Mouse (Mus musculus): Measurements from ENCODE around the gene Olfr697. TPM values are rescaled to one million over a fixed set of nuclear protein-coding genes. Genes with fewer than 3 reads are reported as not detected.
"Not testable (repeated sequence)": the region's sequence is repeated elsewhere in the genome, so short reads cannot be mapped to it uniquely, and the experiment has no call there.

Olfr697 gene
- polyA plus RNA-seq (2012; ENCODE audit: insufficient read depth, insufficient read length, missing spikeins), result not detected in 2 replicates

GRCm38 (mm10) chr7:106742343-106742742, at the start of gene Olfr697:
Gene Olfr697 (minus strand): TSS chr7:106742443.
- no peak within 1 kb of the TSS for H3K4me3 ChIP-seq (ENCODE audit: insufficient read depth, low read length)
- no peak within 1 kb of the TSS for H3K27ac ChIP-seq (ENCODE audit: insufficient read depth, low read depth, low read length)
- no peaks in the 10 kb centered on the region for H3K4me1 ChIP-seq (ENCODE audit: control insufficient read depth, insufficient read depth, low read length)
- TF ChIP-seq CTCF (IDR thresholded peaks at IDR 0.05; ENCODE audit: low read depth, low read length) (no peak), POLR2A (IDR thresholded peaks at IDR 0.05; ENCODE audit: borderline replicate concordance, low read depth, low read length) (no peak)

GRCm38 (mm10) chr7:106788330-106788729, 46.1 kb upstream of the Olfr697 start:
- Histone ChIP-seq H3K4me3 (ENCODE audit: insufficient read depth, low read length) (no peak overlapping the region), H3K27ac (ENCODE audit: insufficient read depth, low read depth, low read length) (no peak overlapping the region), H3K4me1 (ENCODE audit: control insufficient read depth, insufficient read depth, low read length) (no peaks in the 10 kb centered on the region)
- no peak for TF ChIP-seq CTCF (IDR thresholded peaks at IDR 0.05; ENCODE audit: low read depth, low read length)
- TF ChIP-seq POLR2A (IDR thresholded peaks at IDR 0.05; ENCODE audit: borderline replicate concordance, low read depth, low read length), result no peak

GRCm38 (mm10) chr7:106761008-106761407, 18.8 kb upstream of the Olfr697 start:
- not testable (repeated sequence) for H3K4me3 ChIP-seq (ENCODE audit: insufficient read depth, low read length); H3K4me1 ChIP-seq (ENCODE audit: control insufficient read depth, insufficient read depth, low read length); H3K27ac ChIP-seq (ENCODE audit: insufficient read depth, low read depth, low read length)

- TF ChIP-seq POLR2A (IDR thresholded peaks at IDR 0.05; ENCODE audit: borderline replicate concordance, low read depth, low read length) (no peak), CTCF (IDR thresholded peaks at IDR 0.05; ENCODE audit: low read depth, low read length) (no peak)
- Histone ChIP-seq H3K4me3 (ENCODE audit: insufficient read depth, low read length) (no peak overlapping the region), H3K4me1 (ENCODE audit: control insufficient read depth, insufficient read depth, low read length) (peaks cover 8% of the 10 kb centered on the region), H3K27ac (ENCODE audit: insufficient read depth, low read depth, low read length) (peak overlapping the region; percentile 79)
Measured at GRCm38 (mm10) chr7:106758800-106759199, 16.6 kb upstream of the Olfr697 start.

- TF ChIP-seq POLR2A (IDR thresholded peaks at IDR 0.05; ENCODE audit: borderline replicate concordance, low read depth, low read length) (no peak), CTCF (IDR thresholded peaks at IDR 0.05; ENCODE audit: low read depth, low read length) (no peak)
- H3K4me1 ChIP-seq (ENCODE audit: control insufficient read depth, insufficient read depth, low read length), result peaks cover 3% of the 10 kb centered on the region
- no peak within 1 kb of the TSS for H3K27ac ChIP-seq (ENCODE audit: insufficient read depth, low read depth, low read length)
- H3K4me3 ChIP-seq (ENCODE audit: insufficient read depth, low read length), result no peak within 1 kb of the TSS
Measured at GRCm38 (mm10) chr7:106755297-106755696, 13.1 kb upstream of the Olfr697 start, which contains the start of gene Olfr698. Gene Olfr698 (minus strand): TSS chr7:106755397.

GRCm38 (mm10) chr7:106745811-106746210, 3.6 kb upstream of the Olfr697 start:
- no peak overlapping the region for H3K27ac ChIP-seq (ENCODE audit: insufficient read depth, low read depth, low read length)
- H3K4me3 ChIP-seq (ENCODE audit: insufficient read depth, low read length), result no peak overlapping the region
- no peaks in the 10 kb centered on the region for H3K4me1 ChIP-seq (ENCODE audit: control insufficient read depth, insufficient read depth, low read length)
- no peak for TF ChIP-seq CTCF (IDR thresholded peaks at IDR 0.05; ENCODE audit: low read depth, low read length)
- no peak for TF ChIP-seq POLR2A (IDR thresholded peaks at IDR 0.05; ENCODE audit: borderline replicate concordance, low read depth, low read length)

- no peak overlapping the region for H3K4me3 ChIP-seq (ENCODE audit: insufficient read depth, low read length)
- no peak for TF ChIP-seq POLR2A (IDR thresholded peaks at IDR 0.05; ENCODE audit: borderline replicate concordance, low read depth, low read length)
- no peak for TF ChIP-seq CTCF (IDR thresholded peaks at IDR 0.05; ENCODE audit: low read depth, low read length)
- H3K4me1 ChIP-seq (ENCODE audit: control insufficient read depth, insufficient read depth, low read length), result no peaks in the 10 kb centered on the region
- H3K27ac ChIP-seq (ENCODE audit: insufficient read depth, low read depth, low read length), result no peak overlapping the region
Measured at GRCm38 (mm10) chr7:106737028-106737427, 5.2 kb downstream of the Olfr697 start.

- Histone ChIP-seq H3K4me1 (ENCODE audit: control insufficient read depth, insufficient read depth, low read length) (no peaks in the 10 kb centered on the region), H3K27ac (ENCODE audit: insufficient read depth, low read depth, low read length) (no peak overlapping the region), H3K4me3 (ENCODE audit: insufficient read depth, low read length) (no peak overlapping the region)
- TF ChIP-seq CTCF (IDR thresholded peaks at IDR 0.05; ENCODE audit: low read depth, low read length) (no peak), POLR2A (IDR thresholded peaks at IDR 0.05; ENCODE audit: borderline replicate concordance, low read depth, low read length) (no peak)
Measured at GRCm38 (mm10) chr7:106733717-106734116, 8.5 kb downstream of the Olfr697 start.

GRCm38 (mm10) chr7:106725654-106726053, 16.6 kb downstream of the Olfr697 start:
- not testable (repeated sequence) for H3K4me3 ChIP-seq (ENCODE audit: insufficient read depth, low read length); H3K27ac ChIP-seq (ENCODE audit: insufficient read depth, low read depth, low read length); H3K4me1 ChIP-seq (ENCODE audit: control insufficient read depth, insufficient read depth, low read length)

GRCm38 (mm10) chr7:106716296-106716695, 25.9 kb downstream of the Olfr697 start, which contains the start of gene Olfr695:
Gene Olfr695 (minus strand): TSS chr7:106716396.
- Histone ChIP-seq H3K4me3 (ENCODE audit: insufficient read depth, low read length) (no peak within 1 kb of the TSS), H3K4me1 (ENCODE audit: control insufficient read depth, insufficient read depth, low read length) (peaks cover 3% of the 10 kb centered on the region), H3K27ac (ENCODE audit: insufficient read depth, low read depth, low read length) (no peak within 1 kb of the TSS)
- TF ChIP-seq POLR2A (IDR thresholded peaks at IDR 0.05; ENCODE audit: borderline replicate concordance, low read depth, low read length) (no peak), CTCF (IDR thresholded peaks at IDR 0.05; ENCODE audit: low read depth, low read length) (no peak)

- TF ChIP-seq POLR2A (IDR thresholded peaks at IDR 0.05; ENCODE audit: borderline replicate concordance, low read depth, low read length) (no peak), CTCF (IDR thresholded peaks at IDR 0.05; ENCODE audit: low read depth, low read length) (no peak)
- peak overlapping the region; percentile 27 for H3K27ac ChIP-seq (ENCODE audit: insufficient read depth, low read depth, low read length)
- H3K4me3 ChIP-seq (ENCODE audit: insufficient read depth, low read length), result no peak overlapping the region
- peaks cover 5% of the 10 kb centered on the region for H3K4me1 ChIP-seq (ENCODE audit: control insufficient read depth, insufficient read depth, low read length)
Measured at GRCm38 (mm10) chr7:106711463-106711862, 30.8 kb downstream of the Olfr697 start.

- H3K4me1 ChIP-seq (ENCODE audit: control insufficient read depth, insufficient read depth, low read length); H3K27ac ChIP-seq (ENCODE audit: insufficient read depth, low read depth, low read length); H3K4me3 ChIP-seq (ENCODE audit: insufficient read depth, low read length): not testable (repeated sequence)
Measured at GRCm38 (mm10) chr7:106707705-106708104, 34.5 kb downstream of the Olfr697 start.

Data from bone marrow macrophage, adult 2 months (primary cell).